Mouse (Mus musculus) midbrain, embryonic 10.5 days (tissue): Measurements from ENCODE around the gene Bpgm. TPM values are rescaled to one million over a fixed set of nuclear protein-coding genes. Genes with fewer than 3 reads are reported as not detected.

ENCODE experiments used
- DNase-seq: peaks from one replicate; pipeline ENCODE4 v3.0.0-alpha.2; 2017; ENCODE audit warnings: low spot score
- H3K27ac ChIP-seq: fragments of 300-500 bp; sonication (generic); replicated peaks from 2 replicates; pipeline ENCODE4 v1.5.1; 2016; ENCODE audit warnings: mild to moderate bottlenecking
- H3K27me3 ChIP-seq: fragments of 300-500 bp; sonication (generic); 2 replicates; pipeline ENCODE4 v1.6.1; 2016; ENCODE audit warnings: low read depth, mild to moderate bottlenecking; ENCODE audit not compliant: poor library complexity, severe bottlenecking
- H3K36me3 ChIP-seq: fragments of 300-500 bp; sonication (generic); 2 replicates; pipeline ENCODE4 v1.6.1; 2016; ENCODE audit warnings: mild to moderate bottlenecking, moderate library complexity
- H3K4me1 ChIP-seq: fragments of 300-500 bp; sonication (generic); 2 replicates; pipeline ENCODE4 v1.6.1; 2016
- H3K4me3 ChIP-seq: fragments of 300-500 bp; sonication (generic); 2 replicates; pipeline ENCODE4 v1.5.1; 2016; ENCODE audit warnings: mild to moderate bottlenecking, moderate library complexity
- H3K9me3 ChIP-seq: fragments of 300-500 bp; sonication (generic); replicated peaks from 2 replicates; pipeline ENCODE4 v1.6.1; 2016; ENCODE audit warnings: mild to moderate bottlenecking
- WGBS: fragments of 180-500 bp; shearing (Covaris S2); methylation state at CpG from one replicate; pipeline ENCODE4 v1.1.7; 2016; 5-methylcytosine and 5-hydroxymethylcytosine counted together
- polyA plus RNA-seq: library from polyadenylated mRNA; unstranded; fragments of >200 nt; fragmentation: Nextera tagmentation; extraction: Ambion mirVana; gene quantifications from 2 replicates; pipeline ENCODE4 v1.2.1, GENCODE M21; 2016

Gene Bpgm
- polyA plus RNA-seq, 1 experiment from 2014 or later = 57.2 TPM

DNA sequence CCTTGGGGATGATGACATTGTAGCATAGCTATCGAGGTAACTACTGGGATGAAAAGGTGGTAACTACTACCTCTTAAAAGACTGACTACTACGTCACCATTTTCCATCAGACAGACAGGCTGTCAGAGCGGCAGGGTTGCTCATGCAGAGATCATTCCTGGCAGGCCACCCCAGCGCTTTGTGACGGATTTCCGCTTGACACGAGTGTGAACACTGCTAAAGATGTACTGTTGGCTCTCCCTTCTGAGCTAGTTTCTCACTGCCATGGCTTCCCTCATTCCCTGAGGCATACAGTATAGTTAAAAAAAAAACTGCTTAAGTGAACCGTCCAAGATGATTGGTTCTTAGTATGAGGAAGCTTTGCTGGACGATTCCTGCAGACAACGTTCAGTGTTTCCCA is 69.3 kb downstream of the Bpgm start:
- 88% methylated on average over 10 of the region's 10 CpGs for WGBS
- H3K4me1 ChIP-seq = peaks cover 11% of the 10 kb centered on the region
- no peak overlapping the region for H3K4me3 ChIP-seq
- H3K27me3 ChIP-seq = no peaks in the 10 kb centered on the region
- no peak for DNase-seq
- no peaks in the 10 kb centered on the region for H3K9me3 ChIP-seq
- no peaks in the 10 kb centered on the region for H3K36me3 ChIP-seq
- no peak overlapping the region for H3K27ac ChIP-seq

DNA sequence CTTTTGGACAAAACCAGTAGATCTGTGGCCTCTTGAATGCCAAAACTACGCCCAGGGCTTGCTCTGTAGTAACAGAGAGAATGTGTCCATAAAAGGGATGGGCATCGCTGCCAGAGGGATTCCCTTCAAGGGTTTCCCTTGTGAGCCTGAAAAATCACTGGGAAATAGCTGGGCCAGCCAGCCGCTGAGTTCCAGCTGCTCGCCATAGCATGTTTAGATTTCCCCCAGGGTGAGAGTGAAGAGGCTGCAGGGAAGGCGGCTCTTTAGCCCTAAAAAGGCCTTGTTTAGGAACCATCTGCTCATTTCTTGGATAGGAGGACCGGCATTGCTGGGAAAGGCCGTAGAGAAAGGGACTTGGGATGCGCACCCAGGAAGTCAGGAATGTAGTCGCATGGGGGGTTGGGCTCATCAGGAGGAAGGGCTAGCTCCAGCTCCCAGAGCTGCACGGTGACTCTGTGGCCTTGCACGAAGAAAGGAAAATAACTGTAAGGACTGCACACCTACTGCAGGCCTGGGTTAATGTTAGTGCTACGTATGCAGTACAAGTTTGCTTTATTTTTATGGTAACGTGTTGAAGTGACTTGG is 72.5 kb downstream of the Bpgm start:
- Histone ChIP-seq H3K4me3 (no peak overlapping the region), H3K9me3 (no peaks in the 10 kb centered on the region), H3K27me3 (no peaks in the 10 kb centered on the region), H3K4me1 (peaks cover 8% of the 10 kb centered on the region), H3K27ac (no peak overlapping the region), H3K36me3 (no peaks in the 10 kb centered on the region)
- WGBS = 57% methylated on average over 13 of the region's 13 CpGs
- no peak for DNase-seq

DNA sequence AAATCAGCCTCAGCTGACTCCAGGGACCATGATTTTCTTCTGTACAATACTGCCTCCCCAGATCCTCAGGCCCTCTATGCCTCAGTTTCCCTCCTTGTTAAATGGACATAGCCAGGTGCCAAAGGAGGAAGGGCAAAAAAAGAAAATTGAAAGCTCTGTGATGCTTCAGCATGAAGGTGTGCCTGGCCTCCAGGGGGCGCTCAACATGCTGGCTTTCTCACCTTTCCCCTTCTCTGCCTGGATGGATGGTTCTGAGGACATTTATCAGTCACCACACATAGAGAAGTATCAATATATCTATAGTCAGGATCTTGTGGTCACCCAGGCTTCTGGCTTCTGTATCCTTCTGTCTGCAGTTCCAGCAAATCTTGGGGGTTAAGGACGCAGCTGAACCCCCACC is 73.0 kb downstream of the Bpgm start:
- Histone ChIP-seq H3K4me1 (peaks cover 3% of the 10 kb centered on the region), H3K27ac (no peak overlapping the region), H3K36me3 (no peaks in the 10 kb centered on the region), H3K4me3 (no peak overlapping the region), H3K27me3 (no peaks in the 10 kb centered on the region), H3K9me3 (no peaks in the 10 kb centered on the region)
- WGBS = 37% methylated on average over 2 of the region's 2 CpGs
- DNase-seq = peak; percentile 58

DNA sequence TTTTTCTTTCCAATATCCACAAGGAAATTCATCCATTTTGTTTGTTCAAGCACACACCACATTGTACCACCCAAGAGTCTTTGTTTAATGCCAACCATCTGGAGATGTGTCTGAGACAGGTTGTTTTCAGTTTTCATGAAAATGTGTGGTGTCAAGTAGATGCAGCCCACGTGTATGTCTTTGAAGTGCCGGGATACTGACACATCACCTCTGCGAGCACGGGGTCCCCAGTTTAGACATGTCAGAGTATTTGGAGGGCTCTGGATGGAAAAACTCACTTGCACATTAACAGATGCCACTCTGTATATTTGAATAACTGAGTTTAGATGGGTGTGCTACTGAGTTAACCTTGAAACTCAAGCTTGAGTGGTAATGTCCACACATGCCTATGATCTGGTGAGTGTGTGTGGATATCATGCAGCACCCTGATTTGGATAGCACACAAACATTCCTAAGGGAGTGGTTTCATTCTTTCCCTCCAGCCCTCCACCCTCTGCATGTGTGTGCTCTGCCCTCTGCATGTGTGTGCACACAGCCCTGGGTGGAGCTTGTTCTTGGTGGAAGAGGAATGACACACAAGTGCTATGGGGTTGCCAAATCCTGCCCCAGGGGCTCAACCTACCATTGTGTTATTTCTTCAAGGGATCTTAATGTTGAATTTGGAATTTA is 76.6 kb downstream of the Bpgm start:
- Histone ChIP-seq H3K4me3 (no peak overlapping the region), H3K27ac (no peak overlapping the region), H3K4me1 (peaks cover 3% of the 10 kb centered on the region; the same call in 1 of the 2 replicates), H3K9me3 (no peaks in the 10 kb centered on the region), H3K27me3 (no peaks in the 10 kb centered on the region), H3K36me3 (no peaks in the 10 kb centered on the region)
- WGBS = 87% methylated on average over 4 of the region's 4 CpGs
- DNase-seq = no peak

DNA sequence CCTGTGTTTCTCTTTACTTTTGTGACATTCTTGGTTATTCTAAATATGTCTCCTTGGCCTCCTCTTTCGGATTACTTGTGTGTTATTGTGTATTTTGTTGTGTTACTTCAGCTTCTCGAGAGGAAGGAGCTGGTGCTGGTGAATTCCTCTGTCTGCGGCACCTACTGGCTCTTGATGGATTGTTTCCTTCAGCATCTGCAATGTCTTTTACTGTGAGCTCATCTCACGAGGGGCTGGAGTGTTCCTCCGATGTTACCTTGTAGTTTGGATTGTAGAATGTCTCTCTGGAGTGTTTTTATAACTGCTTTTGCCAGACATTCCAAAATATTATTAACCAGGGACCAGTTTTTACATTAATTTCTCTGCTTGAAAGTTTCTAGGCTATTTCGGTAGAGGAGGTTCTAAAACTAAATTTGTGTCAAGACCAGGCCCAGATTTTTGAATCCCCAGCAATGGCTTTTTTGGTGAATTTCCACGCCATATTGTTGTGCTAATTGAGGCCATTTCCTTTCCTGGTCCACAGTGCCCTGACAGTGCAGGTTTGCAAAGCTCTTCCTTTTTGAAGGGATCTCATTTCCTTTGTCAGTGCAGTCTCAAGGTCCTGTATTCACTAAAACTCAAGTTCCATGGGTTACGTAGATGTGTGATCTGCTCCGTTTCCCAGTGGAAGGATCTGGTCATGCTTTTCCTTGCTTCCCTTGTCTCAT is 78.4 kb downstream of the Bpgm start:
- no peak overlapping the region for H3K27ac ChIP-seq
- 89% methylated on average over 9 of the region's 9 CpGs for WGBS

More for the DNA sequence above, 78.4 kb downstream of the Bpgm start:
- no peaks in the 10 kb centered on the region for H3K27me3 ChIP-seq
- DNase-seq = no peak
- no peaks in the 10 kb centered on the region for H3K36me3 ChIP-seq
- peaks cover 3% of the 10 kb centered on the region; the same call in 1 of the 2 replicates for H3K4me1 ChIP-seq
- no peak overlapping the region for H3K4me3 ChIP-seq
- no peaks in the 10 kb centered on the region for H3K9me3 ChIP-seq

Other genes with a start within 250 kb of the Bpgm start
- gene Akr1b3, start 158.7 kb upstream of the Bpgm start, polyA plus RNA-seq = 236 and 282 TPM in 2 replicates
- 16.5 and 19.4 TPM in 2 replicates for gene Akr1b8, start 122.1 kb upstream of the Bpgm start, polyA plus RNA-seq
- gene Akr1b10, start 92.0 kb upstream of the Bpgm start, polyA plus RNA-seq = 15.0 and 16.2 TPM in 2 replicates
- not detected in 2 replicates for gene Akr1b7, start 63.9 kb upstream of the Bpgm start, polyA plus RNA-seq
- 143 and 152 TPM in 2 replicates for gene Cald1, start 122.3 kb downstream of the Bpgm start, polyA plus RNA-seq